Mouse (Mus musculus): ENCODE measurements around the gene Rundc3a.

Gene Rundc3a

DNA sequence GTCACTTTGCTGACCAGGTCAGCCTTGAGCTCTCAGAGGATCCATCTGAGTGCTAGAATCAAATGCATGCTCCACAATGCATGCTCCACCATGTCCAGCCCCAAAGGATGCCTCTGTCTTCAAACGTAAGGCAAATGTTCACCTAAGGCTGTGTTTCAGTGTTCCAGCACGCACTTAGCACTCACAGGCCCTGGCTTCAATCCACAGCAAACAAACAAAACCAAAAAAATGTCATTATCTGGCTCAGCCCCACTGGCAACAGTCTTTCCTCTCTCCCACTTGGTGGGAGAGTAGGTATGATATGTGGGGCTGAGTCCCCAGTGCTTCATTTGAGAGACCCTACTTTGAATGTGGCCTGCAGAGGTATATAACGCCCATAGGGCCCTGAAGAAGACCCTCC, 17.9 kb downstream of the Rundc3a start:
- no peak for DNase-seq

DNA sequence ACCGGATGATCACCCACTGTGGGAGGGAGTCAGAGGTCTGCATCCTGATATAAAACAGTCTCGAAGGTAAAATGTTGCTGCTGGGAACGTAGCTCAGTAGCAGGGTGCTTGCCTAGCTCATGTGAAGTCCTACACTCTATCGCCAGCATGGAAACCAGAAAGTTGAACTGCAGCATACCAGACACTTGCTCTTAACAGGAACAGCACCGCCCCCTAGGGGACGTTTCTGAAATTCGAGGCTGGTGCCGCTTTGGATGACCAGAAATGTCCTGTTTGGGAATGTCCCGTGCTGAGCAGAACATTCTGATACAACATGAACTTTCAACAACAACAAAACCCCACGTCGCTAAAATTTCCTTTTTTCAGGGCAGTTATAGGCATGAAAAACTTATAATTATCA, 18.5 kb downstream of the Rundc3a start:
- peak; percentile 94 for DNase-seq

DNA sequence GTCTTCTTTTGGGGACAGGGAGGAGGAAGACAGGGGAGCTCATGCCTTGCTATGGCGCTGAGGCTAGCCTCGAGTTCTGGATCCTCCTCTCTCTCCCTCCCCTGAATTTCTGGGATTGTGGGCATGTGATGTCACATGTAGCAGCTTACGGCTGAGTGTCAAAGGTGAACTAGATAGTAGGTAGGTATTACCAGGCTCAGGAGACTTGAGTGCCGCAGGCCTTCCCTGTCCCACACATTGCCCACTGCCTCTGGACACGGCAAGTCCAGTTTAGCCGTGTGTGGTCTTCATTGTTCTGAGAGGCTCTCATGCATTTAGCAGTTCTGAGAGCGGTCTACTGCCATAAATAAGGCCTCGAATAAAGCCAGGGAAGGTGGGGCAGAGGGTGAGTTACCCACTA, 19.9 kb downstream of the Rundc3a start:
- DNase-seq = no peak

DNA sequence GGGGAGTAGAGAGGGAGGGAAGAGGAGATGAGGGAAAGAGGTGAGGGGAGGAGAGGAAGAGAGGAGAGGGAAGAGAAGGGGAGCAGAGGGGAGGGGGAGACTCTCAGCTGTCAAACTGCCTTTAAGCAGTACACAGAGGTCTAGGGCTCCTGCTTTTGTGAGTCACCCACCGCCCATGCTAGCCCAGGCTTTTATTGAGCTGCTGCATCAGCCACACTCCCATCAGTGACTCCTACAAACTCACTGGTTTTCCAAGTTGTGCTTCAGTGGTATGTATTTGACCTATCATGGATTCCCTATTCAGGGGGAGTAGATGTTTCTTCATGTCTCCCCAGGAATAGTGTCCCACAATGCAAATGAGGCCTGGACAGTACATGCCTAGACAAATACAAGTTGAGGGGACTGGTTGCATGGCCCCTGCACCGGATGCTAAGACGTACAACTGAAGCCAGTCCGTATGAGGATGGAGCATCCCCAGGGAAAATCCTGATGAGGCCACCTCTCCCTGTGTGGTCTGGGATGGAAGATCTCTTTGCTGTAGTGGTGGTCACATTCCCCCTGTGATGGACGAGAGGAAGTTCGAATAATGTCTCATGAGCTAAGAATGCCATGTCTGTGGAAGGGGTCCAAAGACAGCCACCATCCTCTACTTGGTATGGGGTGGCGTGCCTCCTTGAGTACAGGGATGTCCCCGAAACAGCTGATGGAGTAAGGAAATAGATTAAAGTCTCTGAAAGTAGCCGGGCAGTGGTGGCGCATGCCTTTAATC, 22.0 kb downstream of the Rundc3a start:
- DNase-seq = no peak

DNA sequence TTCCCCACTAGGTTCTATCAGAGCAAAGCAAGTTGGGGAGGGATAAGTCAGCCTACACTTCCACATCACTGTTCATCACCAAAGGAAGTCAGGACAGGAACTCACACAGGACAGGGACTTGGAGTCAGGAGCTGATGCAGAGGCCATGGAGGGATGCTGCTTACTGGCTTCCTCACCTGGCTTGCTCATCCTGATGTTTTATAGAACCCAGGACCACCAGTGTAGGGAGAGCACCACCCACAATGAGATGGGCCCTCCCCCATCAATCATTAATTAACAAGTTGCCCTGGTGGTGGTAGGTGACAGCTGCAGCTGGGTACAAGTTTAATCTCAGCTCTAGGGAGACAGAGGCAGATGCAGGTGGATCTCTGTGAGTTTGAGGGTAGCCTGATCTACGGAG, 24.0 kb downstream of the Rundc3a start:
- no peak for DNase-seq

DNA sequence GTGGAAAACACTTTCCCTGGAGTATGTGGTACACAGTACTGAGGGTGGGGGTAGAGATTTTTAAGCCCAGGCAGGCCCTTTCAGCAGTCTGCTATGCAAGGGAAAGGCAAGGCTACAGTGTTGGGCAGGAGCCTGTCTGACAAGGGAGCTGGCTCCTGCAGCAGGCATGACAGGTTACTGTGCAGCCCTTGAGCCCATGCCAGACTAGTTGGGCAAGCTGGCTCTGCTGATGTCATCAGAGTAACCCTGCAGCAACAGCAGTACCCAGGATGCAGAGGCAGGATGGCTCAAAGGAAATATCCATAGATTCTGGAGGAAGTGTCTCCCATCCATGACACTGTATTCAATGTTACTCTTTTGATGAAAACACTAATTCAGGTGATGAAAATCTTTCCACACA, 25.7 kb downstream of the Rundc3a start:
- no peak for DNase-seq

DNA sequence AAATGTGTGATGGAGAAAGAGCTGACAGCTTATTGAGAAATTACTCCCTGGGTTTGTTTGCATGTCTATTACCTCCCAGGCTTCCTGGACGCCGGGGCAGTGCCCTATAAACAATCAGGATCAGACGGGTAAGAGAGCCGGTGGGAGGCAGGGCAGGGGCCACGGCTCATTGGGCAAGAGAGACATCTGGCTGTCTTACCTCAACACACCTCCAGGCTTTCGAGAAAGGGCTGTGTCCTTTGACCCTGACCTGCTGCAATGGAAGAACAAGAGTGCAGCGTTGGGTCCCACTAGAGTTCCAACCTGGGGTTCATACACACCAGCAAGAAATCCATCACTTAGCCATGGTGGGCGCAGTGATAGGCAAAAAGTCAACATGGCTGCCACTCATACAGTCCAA, 28.4 kb downstream of the Rundc3a start:
- DNase-seq = no peak

DNA sequence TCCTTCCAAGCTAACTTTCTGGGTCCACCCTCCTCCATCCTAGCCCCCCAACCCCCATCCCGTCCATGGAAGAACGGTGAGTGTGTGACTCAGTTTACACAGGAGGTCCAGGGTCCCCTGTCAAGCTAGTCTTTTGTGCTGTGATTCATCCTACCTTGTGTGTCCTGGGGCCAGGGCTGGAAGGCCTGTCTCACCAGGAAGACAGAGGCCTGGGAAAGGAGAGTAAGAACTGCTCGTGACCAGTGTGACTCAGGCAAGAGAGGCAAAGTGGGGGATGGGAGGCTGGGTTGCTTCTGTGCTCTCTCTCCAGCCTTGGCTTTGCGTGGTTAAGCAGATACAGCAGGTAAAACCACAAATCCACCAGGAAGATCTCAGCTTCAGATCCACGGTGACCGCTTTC, 31.5 kb downstream of the Rundc3a start:
- DNase-seq = no peak

DNA sequence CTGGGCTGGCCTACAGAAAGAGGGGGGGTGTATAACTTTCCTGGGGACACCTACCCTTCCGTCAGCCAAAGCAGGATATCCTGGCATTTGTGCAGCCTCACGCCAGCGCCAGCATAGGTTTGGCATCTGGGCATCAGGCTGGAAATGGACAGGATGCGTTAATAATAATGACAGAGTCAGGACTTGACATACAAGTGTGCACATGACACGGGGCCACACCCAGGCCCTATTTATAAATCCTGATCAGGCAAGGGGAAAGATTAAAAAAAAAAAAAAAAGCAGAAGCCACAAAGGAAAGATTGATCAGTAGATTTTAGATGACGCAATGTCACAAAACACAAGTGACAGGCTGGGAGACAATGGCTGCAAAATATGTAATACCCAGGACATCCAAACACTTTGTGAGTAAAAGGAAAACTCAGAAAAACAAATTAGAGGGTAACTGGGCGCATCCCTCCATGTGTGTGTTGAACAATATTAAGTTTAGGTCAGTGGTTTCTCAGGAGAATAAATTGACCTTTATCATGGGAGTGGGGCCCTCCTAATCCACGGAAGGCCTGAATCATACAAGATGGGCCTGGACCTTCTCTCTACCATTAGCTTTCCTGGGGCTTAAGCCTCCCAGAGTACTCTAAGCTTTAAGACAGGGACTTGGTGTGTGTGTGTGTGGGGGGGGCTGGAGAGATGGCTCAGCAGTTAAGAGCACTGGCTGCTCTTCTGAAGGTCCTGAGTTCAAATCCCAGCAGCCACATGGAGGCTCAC, 32.5 kb downstream of the Rundc3a start:
- DNase-seq = no peak

DNA sequence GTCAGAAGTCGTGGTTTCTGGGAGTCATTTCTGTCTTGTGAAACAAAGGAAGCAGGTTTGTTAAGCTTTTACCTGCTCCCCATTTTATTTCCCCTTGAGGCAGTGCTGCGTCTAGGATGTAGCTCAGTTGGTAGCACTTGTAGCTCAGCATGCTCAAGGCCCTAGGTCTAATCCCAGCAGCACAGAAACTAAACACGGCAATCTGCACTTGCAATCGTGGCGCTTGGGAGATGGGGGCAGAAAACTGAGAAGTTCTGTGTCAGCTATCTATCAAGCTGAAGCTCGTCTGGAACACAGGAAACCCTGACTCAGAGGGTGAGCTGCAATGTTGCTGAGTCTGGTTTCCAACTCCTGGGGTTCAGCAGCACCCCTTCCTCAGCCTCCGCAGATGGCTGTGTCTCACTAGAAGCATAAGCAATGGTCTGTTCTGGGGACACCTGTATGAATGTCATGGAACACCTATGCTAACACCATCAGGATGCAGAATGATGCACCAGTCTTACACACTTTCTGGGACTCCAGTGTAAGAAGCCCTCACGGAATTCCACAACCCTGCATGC, 35.9 kb downstream of the Rundc3a start:
- no peak for DNase-seq

DNA sequence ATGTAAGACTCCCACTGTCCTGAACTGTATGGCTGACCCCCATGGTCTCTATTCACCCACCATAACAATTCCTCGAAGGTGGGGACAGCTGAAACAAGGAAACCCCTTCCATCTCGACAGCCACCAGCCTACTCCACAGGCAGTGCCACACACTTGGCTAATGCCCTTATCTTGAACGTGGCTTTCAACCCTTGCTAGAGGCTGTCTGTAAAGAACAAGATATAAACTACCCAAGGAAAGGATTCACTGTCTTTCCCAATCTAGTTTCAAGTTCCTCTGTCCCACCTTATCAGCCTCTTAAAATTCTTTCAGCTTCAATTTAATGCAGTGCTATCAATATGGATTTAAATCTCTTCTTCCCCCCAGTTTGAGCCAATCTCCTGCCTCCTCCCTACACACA, 36.3 kb downstream of the Rundc3a start:
- DNase-seq = no peak

DNA sequence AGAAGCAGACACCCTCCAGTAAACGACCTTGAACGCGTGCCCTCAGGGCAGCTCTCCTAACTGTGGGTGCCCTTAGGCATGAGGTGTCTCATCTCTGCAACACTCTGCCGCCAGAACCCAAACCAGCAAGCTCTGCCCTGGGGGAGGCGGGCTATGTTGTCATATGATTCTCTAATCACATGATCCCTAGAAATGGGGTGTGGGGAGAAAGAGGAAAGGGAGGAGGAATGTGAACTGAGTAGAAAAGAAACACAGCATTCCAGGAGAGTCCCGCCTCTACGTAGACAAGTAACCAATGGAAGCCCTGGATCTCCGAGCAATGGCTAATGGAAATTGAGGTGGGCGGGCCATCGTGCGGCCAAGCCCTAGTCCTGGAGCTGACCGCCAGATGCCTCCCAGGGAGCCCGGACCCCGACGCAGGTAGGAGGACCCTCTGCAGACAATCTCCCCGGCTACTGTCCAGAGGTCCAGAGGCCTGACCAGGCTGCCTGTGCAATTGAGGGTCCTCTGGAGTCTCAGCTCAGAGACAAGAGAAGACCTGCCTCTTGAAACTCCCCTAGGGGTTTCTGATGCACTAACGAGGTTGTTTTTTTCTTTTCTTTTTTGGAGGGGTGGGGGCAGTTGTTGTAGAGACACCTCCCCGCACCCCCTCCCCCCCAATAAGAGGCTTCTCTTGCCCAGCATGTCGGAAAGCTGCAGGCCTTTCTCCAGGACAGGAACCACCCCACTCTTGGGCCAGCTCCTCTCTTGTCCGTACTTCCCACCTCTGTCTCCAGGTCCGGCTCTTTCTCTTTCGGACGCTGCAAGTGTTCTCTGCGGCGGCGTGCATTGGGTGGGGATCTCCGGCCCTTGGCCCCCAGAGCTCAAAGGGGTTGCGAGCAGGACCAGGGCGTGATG, 37.2 kb downstream of the Rundc3a start, which contains the start of gene Grn:
Grn (plus strand) TSS at position 195 of the 897 bp plus-strand sequence.
- DNase-seq = peak; percentile 95

DNA sequence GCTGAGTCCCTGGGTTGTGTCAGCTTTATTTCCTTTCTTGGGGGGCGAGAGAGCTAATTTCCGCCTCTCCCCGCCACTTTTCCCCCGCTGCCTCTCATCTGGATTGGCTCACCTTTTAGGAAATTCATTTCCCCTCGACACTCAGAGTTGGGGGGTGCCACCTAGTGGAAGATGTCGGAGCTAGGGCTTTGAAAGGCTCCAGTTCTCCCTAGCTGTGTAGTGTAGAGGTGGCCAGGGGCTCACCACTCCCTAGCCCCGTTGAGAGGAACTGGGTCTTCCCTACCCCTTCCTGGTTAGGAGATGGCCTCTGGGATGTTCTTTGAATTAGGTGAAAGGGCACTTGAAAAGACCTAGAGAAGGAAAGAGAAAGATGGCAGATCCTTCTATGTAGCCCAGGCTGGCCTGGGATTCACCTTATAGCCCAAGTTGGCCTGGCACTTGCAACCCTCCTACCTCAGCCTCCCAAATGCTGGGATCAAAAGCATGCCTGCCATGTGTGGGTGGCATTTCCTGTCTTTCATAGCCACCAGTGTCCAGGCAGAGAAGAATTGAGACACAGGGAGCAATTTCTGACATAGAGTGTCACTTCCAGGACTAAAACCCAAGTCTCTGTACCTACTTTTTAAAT, 37.9 kb downstream of the Rundc3a start:
- DNase-seq = peak; percentile 91

DNA sequence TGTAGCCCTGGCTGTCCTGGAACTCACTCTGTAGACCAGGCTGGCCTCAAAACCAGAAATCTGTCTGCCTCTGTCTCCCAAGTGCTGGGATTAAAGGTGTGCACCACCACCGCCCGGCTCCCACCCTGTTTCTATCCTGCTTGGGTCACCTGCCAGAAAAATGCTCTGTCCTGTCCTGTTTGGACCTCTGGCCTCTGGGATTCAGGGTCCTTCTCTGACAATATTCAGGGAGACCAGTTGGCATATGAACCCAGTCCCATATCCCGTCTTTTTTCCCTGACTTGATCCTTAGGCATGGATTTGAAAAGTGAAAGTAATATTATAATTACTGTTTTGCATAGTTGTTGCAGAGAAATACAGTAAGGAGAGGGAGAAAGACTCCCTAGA, 38.5 kb downstream of the Rundc3a start:
- DNase-seq = no peak

DNA sequence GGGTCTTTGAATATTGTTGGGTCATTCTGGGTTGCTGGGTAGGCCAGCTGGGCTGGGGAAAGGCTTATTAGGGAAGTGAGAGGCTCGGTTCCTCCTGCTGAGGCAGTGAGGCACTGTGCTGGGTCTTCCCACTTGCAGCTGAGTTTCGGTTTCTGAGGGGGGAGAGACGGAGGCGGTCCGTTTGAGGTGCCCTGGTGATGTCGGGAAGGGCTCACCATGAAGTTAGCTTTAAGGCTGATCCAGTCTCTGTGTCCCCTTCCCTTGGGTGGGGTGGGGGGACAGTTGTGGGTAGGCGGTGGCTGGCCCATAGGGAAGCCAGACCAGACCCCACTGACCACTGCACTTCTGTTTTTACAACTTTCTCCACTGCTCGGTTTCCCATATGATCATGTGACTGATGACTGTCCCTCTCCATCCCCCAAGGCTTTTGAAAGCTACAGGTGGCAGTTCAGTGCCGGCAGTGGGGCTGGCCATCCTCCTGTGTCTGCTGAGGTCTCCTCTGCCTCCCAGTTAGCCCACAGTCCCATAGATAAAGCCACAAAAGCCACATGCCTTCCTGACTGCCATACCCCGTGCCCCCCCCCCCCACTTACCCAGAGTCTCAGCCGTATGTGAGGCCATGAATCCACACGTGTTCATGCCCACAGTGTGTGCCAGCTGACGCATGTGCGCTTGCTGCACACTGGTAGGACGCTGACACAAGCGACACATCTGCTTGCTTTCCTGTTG, 39.1 kb downstream of the Rundc3a start:
- DNase-seq = no peak

DNA sequence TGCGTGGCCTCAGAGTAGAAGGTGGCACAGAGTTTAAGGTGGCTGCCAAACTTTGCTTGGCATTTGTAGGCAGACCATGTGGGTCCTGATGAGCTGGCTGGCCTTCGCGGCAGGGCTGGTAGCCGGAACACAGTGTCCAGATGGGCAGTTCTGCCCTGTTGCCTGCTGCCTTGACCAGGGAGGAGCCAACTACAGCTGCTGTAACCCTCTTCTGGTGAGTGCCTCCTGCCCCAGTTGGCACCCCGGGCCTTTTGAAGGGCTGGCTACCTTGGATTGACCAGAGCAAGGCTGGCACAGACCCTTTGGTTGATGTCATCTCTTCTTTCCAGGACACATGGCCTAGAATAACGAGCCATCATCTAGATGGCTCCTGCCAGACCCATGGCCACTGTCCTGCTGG, 39.7 kb downstream of the Rundc3a start:
- DNase-seq = no peak

DNA sequence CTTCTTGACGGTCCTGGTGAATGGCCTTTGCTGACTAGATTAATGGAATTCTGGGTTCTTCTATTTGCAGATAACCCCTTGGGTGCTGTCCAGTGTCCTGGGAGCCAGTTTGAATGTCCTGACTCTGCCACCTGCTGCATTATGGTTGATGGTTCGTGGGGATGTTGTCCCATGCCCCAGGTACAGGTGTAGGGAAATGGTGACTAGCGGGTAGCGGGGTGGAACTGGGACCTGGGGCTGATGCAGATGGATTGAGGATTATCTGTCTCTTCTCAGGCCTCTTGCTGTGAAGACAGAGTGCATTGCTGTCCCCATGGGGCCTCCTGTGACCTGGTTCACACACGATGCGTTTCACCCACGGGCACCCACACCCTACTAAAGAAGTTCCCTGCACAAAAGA, 40.7 kb downstream of the Rundc3a start:
- no peak for DNase-seq

DNA sequence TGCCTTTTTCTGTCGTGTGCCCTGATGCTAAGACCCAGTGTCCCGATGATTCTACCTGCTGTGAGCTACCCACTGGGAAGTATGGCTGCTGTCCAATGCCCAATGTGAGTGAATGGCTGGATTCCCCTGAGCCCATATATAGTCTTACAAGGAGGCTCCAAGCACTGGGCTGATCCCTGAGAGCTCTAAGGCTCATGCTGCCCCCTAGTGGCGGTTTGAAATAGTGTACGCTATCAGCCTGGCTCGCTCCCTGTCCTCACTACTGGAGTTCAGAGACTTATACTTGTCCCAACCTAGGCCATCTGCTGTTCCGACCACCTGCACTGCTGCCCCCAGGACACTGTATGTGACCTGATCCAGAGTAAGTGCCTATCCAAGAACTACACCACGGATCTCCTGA, 41.2 kb downstream of the Rundc3a start:
- DNase-seq = peak; percentile 93

DNA sequence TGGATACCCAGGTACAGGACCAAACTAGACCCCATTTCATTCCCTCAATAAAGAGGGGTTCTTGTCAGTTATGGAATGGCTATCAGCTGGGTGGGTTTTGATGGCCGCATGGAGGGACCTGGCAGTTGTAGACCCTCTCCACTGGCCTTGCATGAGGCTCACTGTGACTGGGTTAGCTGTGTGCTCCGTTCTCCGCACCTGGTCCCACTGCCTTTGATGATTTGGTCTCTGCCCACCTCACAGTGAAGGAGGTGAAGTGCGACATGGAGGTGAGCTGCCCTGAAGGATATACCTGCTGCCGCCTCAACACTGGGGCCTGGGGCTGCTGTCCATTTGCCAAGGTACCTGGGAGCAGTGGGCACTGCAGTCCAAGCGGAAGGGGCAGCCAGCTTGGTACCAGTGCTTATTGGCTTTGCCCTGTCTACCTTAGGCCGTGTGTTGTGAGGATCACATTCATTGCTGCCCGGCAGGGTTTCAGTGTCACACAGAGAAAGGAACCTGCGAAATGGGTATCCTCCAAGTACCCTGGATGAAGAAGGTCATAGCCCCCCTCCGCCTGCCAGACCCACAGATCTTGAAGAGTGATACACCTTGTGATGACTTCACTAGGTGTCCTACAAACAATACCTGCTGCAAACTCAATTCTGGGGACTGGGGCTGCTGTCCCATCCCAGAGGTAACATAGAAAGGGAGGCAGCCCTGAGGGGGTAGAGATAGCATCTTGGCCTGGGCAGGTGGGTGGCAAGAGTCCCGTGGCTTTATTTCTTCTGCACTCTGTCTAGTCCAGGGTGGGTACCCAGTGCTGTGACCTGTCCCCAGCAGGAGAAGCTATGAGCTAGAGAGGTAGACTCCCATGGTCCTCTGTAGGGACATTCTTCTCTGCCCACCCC, 41.9 kb downstream of the Rundc3a start:
- DNase-seq = no peak

DNA sequence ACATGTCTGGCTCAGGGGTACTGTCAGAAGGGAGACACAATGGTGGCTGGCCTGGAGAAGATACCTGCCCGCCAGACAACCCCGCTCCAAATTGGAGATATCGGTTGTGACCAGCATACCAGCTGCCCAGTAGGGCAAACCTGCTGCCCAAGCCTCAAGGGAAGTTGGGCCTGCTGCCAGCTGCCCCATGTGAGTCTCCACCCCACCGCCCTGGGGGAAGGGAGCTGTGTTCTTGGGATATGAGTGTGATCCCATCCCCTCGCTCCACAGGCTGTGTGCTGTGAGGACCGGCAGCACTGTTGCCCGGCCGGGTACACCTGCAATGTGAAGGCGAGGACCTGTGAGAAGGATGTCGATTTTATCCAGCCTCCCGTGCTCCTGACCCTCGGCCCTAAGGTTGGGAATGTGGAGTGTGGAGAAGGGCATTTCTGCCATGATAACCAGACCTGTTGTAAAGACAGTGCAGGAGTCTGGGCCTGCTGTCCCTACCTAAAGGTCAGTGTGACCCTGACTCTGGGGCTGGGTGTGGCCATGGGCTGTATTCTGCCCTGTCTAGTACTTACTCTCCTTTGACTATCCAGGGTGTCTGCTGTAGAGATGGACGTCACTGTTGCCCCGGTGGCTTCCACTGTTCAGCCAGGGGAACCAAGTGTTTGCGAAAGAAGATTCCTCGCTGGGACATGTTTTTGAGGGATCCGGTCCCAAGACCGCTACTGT, 42.7 kb downstream of the Rundc3a start:
- no peak for DNase-seq

Data from embryo, embryonic 11 days (tissue).